Mouse (Mus musculus): ENCODE results near the gene Ctdspl.
A peak's percentile ranks its signal among the peaks of the same experiment; 100 is the strongest.

Ctdspl gene

DNA sequence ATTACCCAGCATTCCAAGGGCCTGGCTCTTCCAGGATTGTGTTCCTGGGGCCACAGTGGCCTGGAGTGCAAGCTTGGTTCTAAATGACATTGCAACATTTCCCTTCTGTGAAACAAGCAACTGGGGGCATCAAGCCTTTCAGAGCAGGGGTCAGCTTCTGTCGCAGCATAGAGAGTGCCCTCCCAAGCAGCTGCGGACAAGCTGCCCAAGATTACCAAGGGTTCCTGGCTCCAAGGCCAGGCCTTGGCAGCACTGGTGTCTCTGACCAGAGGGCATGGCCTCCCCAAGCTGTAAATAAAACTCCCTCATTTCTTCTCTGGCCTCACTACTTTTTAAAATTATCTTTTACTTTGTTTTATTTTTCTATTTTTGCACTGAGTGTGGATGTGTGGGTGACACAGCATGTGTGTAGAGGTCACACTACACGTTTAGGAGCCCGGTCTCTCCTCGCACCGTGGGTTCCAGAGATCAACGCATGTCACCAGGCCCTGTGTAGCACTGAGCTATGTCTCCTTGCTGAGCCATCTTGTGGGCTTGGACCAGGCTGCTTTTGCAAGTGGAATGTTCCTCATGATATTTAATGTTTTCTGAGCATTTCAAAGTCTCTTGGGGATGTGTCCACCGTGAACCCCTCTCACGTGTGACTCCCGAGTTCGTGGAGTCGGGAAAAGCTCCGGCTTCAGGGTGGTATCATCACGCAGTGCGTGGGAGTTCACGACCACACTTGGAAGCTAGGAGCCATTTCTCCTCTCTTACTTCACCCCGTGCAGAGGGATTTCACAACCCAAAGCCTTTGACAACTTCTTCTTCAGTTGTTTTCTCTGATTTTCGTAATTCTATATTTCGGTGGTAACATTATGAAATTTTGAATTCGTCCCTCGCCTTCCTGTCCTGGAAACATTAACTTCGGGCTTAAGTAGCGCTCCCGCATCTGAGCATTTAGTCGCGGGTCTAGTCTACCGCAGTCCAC lies 102.3 kb downstream of the Ctdspl start:
- no peak for DNase-seq (ENCODE audit: low read depth, low spot score)

DNA sequence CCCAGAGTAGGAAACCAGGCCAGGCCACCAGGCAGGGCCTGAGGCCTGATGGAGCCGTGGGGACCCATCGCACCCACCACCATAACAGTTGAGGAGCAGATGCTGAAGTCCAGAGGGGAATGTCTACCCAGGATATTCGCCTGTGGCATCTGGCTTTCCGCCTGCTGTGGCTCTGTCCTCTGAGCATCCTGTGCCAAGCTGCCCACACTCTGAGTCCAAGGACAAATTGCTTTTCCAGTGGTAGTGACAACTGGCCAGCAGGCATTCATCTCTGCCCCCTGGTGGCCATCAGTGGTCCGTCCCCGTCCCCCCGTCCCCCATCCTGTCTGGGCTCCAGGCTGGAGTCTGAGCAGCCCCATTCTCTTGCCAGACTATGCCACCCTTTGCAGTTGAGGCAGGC lies 103.3 kb downstream of the Ctdspl start:
- peak; percentile 21 for DNase-seq (ENCODE audit: low read depth, low spot score)

DNA sequence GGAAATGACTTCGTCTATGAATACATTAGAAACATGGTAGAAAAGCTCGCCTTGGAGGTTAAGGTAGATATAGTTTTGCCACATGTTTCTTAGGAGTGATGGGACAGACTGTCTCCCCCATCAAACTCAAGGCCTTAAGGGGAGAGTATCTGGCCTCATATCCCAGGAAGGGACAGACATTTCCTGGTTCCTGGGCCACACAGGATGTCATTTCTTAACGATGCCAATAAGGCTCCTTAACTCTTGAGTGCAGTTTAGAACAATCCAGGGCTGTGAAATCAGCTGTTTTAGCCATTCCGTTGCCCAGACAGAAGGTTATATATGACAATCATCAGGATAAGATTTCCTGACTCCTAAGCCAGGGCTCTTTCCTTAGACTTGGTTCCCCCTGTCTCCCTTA lies 104.8 kb downstream of the Ctdspl start:
- DNase-seq (ENCODE audit: low read depth, low spot score): no peak

DNA sequence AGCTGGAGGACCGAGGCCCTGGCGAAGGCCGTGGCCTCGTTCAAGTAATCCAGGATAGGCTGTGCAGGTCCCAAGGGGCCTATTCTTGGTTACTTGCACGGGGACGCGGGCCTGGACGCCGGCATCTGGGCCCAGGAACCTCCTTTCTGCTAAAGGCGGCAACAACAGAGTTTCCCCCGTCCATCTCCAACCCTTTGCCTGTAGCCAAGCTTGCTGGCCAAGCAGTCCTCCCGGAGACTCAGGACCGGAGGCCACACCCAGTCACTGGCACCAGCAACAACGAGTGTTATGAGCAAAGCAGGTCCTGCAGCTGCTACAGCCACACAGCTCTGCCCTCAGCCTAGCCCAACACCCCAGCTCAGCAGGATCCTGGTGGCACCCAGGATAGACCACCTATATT lies 105.5 kb downstream of the Ctdspl start:
- DNase-seq (ENCODE audit: low read depth, low spot score): no peak

DNA sequence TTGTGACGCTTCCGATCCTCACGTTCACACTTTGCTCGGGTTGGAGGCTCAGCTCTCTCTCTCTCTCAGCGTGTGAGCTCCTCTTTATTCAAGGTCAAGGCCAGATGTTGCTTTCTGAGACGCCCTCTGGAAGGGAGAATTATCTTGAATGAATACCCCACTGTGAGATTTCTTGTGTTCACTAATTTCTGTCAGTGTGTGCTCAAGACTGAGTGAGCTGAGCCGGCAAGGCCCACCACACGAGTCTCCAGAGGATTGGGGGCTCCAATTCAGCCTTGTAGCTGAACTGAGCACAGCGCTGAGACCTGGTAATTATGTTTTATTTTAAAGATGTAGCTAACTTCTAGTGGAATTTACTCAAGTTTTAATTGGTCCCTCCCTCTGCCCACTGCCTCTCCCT lies 106.3 kb downstream of the Ctdspl start:
- DNase-seq (ENCODE audit: low read depth, low spot score): no peak

DNA sequence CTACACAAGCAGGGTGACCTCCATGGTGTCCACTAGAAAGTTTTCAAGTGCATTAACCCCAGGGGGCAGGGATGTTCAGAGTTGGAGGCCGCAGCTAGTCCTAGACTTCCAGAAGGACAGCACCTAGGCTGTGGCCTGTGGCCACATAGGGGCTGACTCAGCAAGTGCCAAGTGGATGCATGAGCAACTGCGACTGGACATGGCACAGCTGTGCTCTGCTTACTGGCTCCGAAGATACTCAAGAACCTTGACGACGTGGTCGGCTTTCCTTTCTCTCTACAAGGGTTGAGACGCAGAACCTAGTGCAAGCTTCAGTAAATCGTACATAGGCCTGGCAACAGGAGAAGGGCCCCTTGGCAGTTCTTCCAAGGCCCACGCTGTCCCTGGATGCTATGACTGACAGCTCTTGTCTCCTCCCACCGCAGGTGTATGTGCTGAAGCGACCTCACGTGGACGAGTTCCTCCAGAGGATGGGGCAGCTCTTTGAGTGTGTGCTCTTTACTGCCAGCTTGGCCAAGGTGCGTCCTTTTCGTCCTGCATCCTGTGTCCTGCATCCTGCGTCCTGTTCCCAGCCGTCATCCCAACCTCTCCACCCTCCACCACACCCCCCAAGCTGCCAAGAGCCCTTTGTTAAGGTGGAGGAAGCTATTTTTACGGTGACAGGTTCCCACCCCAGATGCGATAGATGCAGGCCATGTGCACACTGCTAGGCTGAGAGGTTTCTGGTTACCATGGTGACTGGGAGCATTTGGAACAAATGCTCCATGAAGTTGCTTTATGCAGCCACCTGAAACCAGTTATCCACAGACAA lies 107.1 kb downstream of the Ctdspl start:
- no peak for DNase-seq (ENCODE audit: low read depth, low spot score)

DNA sequence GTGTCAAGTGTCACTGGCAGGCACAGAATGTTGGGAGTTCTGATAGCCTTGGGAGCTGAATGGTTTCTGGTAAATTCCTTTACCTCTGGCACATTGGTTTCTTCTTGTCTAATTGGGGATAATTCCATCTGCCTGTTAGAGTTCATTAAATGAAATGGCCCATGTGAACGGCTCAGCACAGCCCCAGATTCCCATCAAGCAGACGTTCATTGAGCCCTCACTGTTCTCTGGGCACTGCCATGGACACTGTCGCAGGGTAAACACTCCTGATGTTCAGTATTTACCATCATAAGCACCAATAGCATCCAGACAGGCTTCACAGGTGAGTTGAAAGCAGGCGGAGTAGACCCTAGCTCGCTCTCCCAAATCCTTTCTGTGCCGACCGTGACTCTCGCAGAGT lies 107.8 kb downstream of the Ctdspl start:
- DNase-seq (ENCODE audit: low read depth, low spot score): no peak

DNA sequence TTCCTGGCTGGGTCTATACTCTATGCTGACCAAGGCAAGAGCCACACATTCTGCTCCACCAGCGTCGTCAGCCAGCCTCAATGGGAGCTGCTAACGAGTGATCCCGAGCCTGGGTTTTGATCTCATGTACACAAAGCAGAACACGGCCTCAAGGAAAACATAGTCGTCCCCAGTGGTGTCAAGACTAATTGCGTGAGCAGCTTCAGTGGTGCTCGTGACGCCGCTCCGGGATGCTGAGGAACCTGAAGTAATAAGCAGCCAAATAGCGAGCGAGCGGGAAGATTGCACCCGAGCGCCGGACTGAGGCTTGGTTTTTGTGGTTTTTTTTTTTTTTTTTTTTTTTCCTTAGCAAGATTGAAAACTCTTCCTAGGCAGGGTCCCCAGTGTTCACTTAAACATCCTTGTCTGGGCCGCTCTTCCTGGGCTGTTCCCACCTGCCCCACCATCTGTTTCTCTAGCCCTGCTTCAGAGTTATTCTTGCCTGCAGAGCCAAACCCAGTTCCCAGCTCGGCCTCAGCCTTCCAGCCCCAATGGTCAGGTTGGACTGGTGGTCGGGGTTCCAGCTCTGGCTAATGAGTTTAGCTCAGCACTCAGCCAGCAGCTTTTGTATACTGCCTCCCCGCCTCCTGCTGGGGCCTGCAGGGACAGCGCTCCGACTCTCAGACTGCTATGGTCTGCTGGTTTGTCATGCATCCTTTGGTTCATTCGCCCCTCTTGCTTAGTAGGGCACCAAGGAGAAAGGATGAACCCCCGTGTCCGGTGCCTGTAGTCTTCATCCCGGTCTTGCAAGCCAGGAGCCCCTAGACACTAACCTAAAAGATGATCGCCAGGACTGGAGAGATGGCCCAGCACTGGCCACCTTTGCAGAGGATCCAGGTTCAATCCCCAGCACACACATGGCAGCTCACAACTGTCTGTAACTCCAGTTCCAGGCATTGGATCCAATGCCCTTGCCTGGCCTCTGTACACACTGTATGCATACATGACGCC lies 108.7 kb downstream of the Ctdspl start:
- DNase-seq (ENCODE audit: low read depth, low spot score): no peak

DNA sequence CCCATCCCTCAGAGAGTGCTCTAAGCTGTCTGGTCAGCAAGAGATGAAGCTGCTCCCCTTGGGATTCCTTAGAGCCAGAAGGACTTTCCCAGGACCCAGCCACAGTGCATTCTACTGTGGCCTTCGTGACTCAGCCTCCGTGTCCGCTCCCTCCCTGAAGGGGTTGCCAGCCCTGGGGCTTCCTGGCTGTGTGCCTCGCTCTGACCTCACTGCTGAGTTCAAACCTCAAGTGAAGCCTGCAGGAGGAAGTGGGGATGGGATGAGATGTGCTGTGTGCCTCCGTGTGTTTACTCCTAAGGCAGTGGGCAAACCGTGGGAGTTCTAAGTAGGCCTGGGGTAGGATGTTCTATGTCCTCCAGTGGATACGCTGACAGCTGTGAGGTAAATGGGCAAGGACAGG lies 109.6 kb downstream of the Ctdspl start:
- peak; percentile 97 for DNase-seq (ENCODE audit: low read depth, low spot score)

DNA sequence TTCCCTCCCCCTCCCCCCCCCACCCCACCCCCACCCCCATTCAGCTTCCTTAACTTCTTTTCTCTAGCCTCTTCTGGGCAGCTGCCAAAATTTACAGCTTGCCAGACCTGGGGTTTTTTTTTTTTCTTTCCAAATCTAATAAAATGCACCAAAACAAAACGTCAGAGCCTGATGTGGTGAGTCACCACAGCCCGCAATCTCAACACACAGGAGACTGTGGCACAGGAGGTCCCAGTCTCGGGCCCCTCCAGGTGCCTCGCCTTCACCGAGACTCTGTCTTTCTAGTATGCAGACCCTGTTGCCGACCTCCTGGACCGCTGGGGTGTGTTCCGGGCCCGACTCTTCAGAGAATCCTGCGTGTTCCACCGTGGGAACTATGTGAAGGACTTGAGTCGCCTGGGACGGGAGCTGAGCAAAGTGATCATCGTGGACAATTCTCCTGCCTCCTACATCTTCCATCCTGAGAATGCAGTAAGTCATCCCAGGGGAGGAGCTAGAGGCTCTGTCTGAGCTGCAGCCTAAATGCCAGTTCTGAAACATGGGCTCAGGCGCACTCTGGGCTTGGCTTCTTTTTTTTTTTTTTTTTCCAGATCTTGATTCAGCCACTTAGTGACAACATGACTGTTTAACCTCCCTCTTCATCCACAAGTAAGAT lies 111.0 kb downstream of the Ctdspl start:
- peak; percentile 82 for DNase-seq (ENCODE audit: low read depth, low spot score)

DNA sequence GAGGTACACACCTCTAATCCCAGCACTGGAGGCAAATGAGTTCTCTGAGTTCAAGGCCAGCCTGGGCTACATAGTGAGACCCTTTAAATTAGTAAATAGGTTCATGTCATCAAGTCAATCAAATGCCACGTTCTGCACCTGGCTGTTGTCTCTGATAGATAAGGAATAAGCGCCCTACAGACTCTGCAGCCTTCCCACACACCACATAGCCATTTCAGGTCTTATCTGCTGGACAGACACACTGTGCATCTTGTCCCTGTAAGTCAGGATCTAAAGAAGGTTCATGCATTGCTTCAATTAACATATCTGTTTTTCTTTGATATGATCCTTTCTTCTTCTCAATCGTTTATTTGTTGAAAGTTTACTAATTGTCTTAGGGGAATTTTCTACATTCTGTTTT lies 112.3 kb downstream of the Ctdspl start:
- DNase-seq (ENCODE audit: low read depth, low spot score): no peak

DNA sequence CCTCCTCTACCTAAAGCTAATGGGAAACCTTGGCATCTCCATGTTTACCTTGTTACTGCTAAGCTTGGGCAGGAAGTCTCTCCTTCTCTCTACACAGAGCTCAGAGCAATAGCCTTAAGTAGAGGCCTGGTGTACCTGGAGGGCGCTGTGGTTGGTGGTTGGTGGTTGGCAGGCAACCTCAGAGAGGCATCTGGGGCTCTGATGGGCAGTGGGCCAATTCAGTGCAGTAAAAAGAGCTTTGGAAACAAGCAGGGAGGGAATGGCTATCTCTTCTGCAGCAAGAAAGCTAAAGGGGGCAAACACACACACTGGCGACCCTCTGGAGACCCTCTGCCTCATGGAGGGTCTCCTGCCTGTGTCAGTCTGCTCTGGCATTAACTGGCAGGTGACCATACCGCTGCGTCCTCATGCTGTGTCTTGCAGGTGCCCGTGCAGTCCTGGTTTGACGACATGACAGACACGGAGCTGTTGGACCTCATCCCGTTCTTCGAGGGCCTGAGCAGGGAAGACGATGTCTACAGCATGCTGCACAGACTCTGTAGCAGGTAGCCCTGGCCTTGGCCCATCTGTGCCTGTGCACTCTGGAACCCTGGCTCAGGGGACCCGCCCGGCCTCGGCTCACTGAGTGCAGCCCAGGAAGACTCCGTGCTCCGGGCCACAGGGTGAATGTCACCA lies 114.0 kb downstream of the Ctdspl start:
- DNase-seq (ENCODE audit: low read depth, low spot score): no peak

DNA sequence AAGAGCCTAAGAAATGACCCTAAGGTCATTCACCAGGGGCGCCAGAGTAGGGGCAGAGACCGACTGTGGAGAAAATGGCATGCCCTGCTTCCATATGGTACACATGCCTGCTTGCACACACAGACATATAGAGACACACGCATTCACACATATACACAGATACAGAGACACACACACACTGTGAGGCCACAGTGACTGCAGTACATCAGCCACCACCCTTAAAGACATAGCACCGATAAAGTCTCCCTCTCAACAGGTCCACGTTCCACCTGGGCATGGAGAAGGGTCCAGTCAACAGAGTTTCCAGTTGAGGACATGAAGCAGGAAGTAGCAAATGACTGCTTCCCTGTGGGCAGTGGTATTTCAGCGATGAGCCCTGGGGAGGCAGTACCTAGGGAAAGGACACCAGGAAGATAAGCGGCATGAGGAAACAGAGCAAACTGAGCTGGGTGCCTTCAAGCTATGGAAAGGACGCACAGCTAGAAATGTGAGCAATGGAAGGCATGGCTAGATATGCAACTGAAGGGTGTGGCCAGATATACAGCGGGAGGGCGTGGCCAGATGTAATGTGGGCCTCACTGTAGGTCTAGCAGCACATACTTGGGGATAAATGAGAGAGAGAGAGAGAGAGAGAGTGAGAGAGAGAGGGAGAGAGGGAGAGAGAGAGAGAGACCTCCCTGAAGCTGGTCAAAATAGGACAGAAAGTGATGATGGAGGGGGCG lies 122.1 kb downstream of the Ctdspl start:
- DNase-seq (ENCODE audit: low read depth, low spot score): no peak

DNA sequence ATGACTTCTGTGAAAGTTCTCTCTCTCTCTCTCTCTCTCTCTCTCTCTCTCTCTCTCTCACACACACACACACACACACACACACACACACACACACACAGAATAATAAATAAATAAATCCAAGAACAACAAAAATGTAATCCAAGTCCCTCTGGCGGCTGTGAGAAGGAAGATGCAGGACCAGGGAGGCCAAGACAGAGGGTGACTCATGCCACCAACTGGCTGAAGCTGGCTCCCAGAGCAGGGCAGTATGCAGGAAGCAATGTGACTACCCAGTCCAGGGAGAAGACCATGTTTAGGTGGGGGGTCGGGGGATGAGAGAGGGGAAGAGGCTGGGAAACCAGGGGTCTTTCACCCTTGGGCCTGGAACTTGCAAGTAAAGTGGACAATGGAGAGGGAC lies 124.9 kb downstream of the Ctdspl start:
- peak; percentile 91 for DNase-seq (ENCODE audit: low read depth, low spot score)

DNA sequence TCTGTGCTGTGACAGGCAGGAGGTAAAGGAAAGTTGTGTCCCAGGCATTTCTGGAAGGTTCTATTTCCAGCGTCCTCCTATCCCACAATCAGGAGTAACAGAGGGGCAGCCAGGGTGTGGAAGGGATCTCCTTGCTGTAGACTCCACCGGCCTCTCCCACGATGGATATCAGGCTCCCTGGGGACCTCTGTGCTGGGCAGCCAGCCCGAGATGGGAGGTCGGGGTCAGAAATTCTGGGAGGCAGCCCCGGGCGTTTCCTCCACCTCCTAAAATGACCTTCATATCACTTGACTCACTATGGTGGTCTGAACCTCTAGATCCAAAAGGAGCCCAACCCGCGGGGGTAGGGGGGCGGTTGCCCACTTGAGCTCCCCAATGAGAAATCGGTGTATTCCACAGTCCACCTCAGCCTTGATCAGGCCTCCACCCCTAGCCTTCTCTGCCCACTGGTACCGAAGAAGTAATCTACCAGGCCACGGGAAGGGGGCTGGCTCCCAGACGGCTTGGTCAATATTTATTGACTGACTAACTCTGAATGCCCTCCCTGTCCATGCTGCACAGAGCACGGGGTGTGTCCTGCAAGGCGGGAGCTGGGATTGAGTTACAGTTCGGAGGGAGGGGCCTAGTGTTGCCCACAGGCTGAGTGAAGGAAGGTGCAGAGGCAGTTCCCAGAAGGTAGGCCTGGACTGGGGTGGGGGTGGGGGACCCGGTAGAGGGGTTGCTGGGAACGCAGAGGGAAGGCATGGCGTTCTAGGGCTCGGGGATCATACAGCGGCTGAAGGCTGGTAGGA lies 126.1 kb downstream of the Ctdspl start, which contains the start of gene Vill:
TSS of gene Vill (plus strand) at position 625 of the 791 bp plus-strand sequence.
- peak; percentile 51 for DNase-seq (ENCODE audit: low read depth, low spot score)

DNA sequence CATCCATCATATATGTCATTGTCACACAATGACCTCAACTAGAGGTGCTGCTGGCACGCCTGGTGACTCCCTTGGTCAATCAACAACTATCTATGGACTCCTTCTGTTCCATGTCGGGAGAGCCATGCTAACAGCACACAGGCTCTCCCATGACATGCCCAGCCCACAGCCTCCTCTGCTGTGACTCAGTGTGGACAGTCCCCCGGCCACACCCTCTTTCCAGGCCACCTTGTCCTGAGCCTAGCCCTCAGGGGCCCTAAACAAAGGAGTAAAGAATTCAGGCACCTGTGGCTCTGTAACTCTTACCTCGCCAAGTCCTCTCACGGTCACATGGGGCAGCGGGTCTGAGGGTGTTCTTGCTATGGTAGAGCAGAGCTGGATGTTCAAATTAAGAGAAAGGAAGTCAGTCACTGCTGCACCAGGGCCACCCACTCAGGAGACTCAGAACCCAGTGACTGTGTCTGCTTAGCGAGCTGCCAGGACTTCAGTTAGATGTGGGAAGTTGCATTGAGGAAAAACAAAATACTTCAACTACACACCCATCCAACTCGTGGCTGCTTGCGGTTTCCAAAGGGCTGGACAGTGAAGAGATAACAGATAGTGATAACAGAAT lies 127.8 kb downstream of the Ctdspl start:
- DNase-seq (ENCODE audit: low read depth, low spot score): no peak

DNA sequence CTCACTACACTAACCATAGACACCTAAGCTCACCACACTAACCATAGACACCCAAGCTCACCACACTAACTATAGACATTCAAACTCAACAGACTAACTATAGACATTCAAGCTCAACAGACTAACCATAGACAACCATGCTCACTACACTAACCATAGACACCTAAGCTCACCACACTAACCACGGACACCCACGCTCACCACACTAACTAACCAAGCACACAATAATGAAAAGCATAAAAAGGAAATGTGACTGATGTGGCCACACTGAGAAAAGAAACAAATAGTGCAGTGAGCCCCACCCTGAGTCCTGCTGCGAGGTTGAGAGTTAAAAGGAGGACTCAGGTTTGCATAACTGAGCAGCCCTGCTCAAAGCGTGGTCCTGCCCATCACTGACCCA lies 129.1 kb downstream of the Ctdspl start:
- no peak for DNase-seq (ENCODE audit: low read depth, low spot score)

DNA sequence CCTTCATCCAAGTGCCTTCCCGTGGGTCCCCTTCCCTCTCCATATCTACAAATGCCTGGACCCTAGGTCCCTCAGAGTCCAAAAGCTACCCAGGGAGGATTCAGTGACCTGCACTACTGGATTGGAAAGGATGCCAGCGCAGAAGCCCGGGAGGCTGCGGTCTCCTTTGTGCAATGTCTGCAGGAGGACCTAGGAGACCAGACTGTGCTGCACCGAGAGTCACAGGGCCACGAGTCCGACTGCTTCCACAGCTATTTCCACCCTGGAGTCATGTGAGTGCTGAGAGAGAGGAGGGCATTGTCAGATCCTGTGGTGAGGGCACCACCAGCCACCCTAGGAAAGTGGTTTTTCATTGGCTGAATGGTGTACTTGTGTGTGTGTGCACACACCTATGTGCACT lies 132.0 kb downstream of the Ctdspl start:
- no peak for DNase-seq (ENCODE audit: low read depth, low spot score)

Measured in 3T3-L1 (cell line).